Mouse (Mus musculus) urinary bladder, postnatal 14 days (tissue): ENCODE measurements around the gene Moxd2.

Experiments used
- DNase-seq: peaks from one replicate; pipeline ENCODE4 v3.0.0; 2021; ENCODE audit warnings: low spot score

Gene Moxd2

GRCm38 (mm10) chr6:40887394-40887793 lies at the start of gene Moxd2:
Gene Moxd2, minus strand, starts transcription at chr6:40887494.
- DNase-seq = no peak

- no peak for DNase-seq
These were observed 32.7 kb upstream of the Moxd2 start for GRCm38 (mm10) chr6:40919954-40920353.

GRCm38 (mm10) chr6:40900287-40900686 lies 13.0 kb upstream of the Moxd2 start, which contains the start of gene Prss58:
Gene Prss58, minus strand, starts transcription at chr6:40900387.
- DNase-seq = no peak

- DNase-seq = no peak
These were observed 7.4 kb upstream of the Moxd2 start for GRCm38 (mm10) chr6:40894716-40895115.

- no peak for DNase-seq
These were observed 6.3 kb upstream of the Moxd2 start for GRCm38 (mm10) chr6:40893577-40893976.

- no peak for DNase-seq
These were observed 4.5 kb upstream of the Moxd2 start for GRCm38 (mm10) chr6:40891754-40892153.

GRCm38 (mm10) chr6:40890973-40891372 lies 3.7 kb upstream of the Moxd2 start:
- DNase-seq = no peak

- DNase-seq = no peak
These were observed 42.0 kb downstream of the Moxd2 start for GRCm38 (mm10) chr6:40845283-40845682.
